Mouse (Mus musculus) embryonic facial prominence, embryonic 11.5 days (tissue): ENCODE results near the gene Vpreb3. TPM values are rescaled to one million over a fixed set of nuclear protein-coding genes. Genes with fewer than 3 reads are reported as not detected.

Experiments
- ATAC-seq: fragments of 200-750 bp; cut with Nextera tagmentation; replicated peaks from 2 replicates; pipeline ENCODE4 v1.8.0; 2017; ENCODE audit warnings: low read depth; ENCODE audit not compliant: insufficient number of reproducible peaks, low FRiP score, low TSS enrichment
- DNase-seq: peaks from one replicate; pipeline ENCODE4 v3.0.0-alpha.2; 2015; ENCODE audit warnings: low spot score
- H3K27ac ChIP-seq: fragments of 300-500 bp; sonication (generic); replicated peaks from 2 replicates; pipeline ENCODE4 v1.5.1; 2014; ENCODE audit warnings: mild to moderate bottlenecking, low read depth, low read length, control low read depth
- H3K27me3 ChIP-seq: fragments of 300-500 bp; sonication (generic); 2 replicates; pipeline ENCODE4 v1.6.1; 2014; ENCODE audit warnings: mild to moderate bottlenecking, low read length, moderate library complexity, mixed read lengths; ENCODE audit not compliant: control insufficient read depth, insufficient read depth
- H3K36me3 ChIP-seq: fragments of 300-500 bp; sonication (generic); replicated peaks from 2 replicates; pipeline ENCODE4 v1.6.1; 2014; ENCODE audit warnings: low read depth, mild to moderate bottlenecking, low read length, moderate library complexity, mixed read lengths; ENCODE audit not compliant: control insufficient read depth, insufficient read depth
- H3K4me1 ChIP-seq: fragments of 300-500 bp; sonication (generic); 2 replicates; pipeline ENCODE4 v1.6.1; 2014; ENCODE audit warnings: low read length, mixed read lengths; ENCODE audit not compliant: control insufficient read depth, insufficient read depth
- H3K4me2 ChIP-seq: fragments of 300-500 bp; sonication (generic); 2 replicates; pipeline ENCODE4 v1.6.1; 2014; ENCODE audit warnings: low read depth, mild to moderate bottlenecking, control low read depth, low read length, moderate library complexity
- H3K4me3 ChIP-seq: fragments of 300-500 bp; sonication (generic); 2 replicates; pipeline ENCODE4 v1.5.1; 2014; ENCODE audit warnings: low read depth, low read length, control low read depth
- H3K9ac ChIP-seq: fragments of 300-500 bp; sonication (generic); replicated peaks from 2 replicates; pipeline ENCODE4 v1.6.1; 2014; ENCODE audit warnings: mild to moderate bottlenecking, control low read depth, low read length
- H3K9me3 ChIP-seq: fragments of 300-500 bp; sonication (generic); replicated peaks from 2 replicates; pipeline ENCODE4 v1.6.1; 2016; ENCODE audit warnings: mild to moderate bottlenecking, low read length, inconsistent platforms, mixed read lengths; ENCODE audit not compliant: control insufficient read depth
- WGBS: fragments of 180-500 bp; shearing (Covaris S2); extraction: QIAGEN DNeasy Blood & Tissue Kit; methylation state at CpG from one replicate; pipeline ENCODE4 v1.1.7; 2014; 5-methylcytosine and 5-hydroxymethylcytosine counted together
- polyA plus RNA-seq: library from polyadenylated mRNA; unstranded; fragments of >200 nt; fragmentation: Nextera tagmentation; extraction: Ambion mirVana; gene quantifications from 2 replicates; pipeline ENCODE4 v1.2.1, GENCODE M21; 2014

Vpreb3 gene
- polyA plus RNA-seq, 1 experiment from 2014 or later = not detected

- H3K9me3 ChIP-seq = no peaks in the 10 kb centered on the region
- ATAC-seq (no peak), DNase-seq (peak; percentile 20)
- H3K4me3 ChIP-seq = peak within 1 kb of the TSS; percentile 21
- H3K4me1 ChIP-seq = no peaks in the 10 kb centered on the region
- no peak within 1 kb of the TSS for H3K27ac ChIP-seq
- H3K4me2 ChIP-seq = peak within 1 kb of the TSS; percentile 36
- H3K36me3 ChIP-seq = no peaks in the 10 kb centered on the region
- H3K9ac ChIP-seq = peak within 1 kb of the TSS; percentile 32; the same call in 1 of the 2 replicates
- 36% methylated on average over 20 of the region's 20 CpGs for WGBS
- no peaks in the 10 kb centered on the region for H3K27me3 ChIP-seq
These were observed 11.5 kb downstream of the Vpreb3 start, which contains the start of gene Gm5134 for GRCm38 (mm10) chr10:75954381-75954811. Gm5134 (plus strand) TSS chr10:75954514.

GRCm38 (mm10) chr10:75973846-75974245 lies 31.0 kb downstream of the Vpreb3 start:
- Histone ChIP-seq H3K36me3 (no peaks in the 10 kb centered on the region), H3K4me2 (no peak overlapping the region), H3K27me3 (no peaks in the 10 kb centered on the region), H3K9me3 (no peaks in the 10 kb centered on the region), H3K9ac (no peak overlapping the region), H3K4me3 (no peak overlapping the region), H3K4me1 (no peaks in the 10 kb centered on the region), H3K27ac (no peak overlapping the region)
- ATAC-seq (no peak), DNase-seq (no peak)
- 91% methylated on average over 10 of the region's 10 CpGs for WGBS

GRCm38 (mm10) chr10:75975216-75975615 lies 32.4 kb downstream of the Vpreb3 start:
- H3K4me1 ChIP-seq = no peaks in the 10 kb centered on the region
- H3K27ac ChIP-seq = no peak overlapping the region
- no peaks in the 10 kb centered on the region for H3K9me3 ChIP-seq
- no peak for ATAC-seq
- no peak overlapping the region for H3K9ac ChIP-seq
- H3K4me2 ChIP-seq = no peak overlapping the region
- no peaks in the 10 kb centered on the region for H3K36me3 ChIP-seq
- H3K27me3 ChIP-seq = no peaks in the 10 kb centered on the region
- H3K4me3 ChIP-seq = no peak overlapping the region
- WGBS = 78% methylated on average over 5 of the region's 5 CpGs
- peak; percentile 23 for DNase-seq

- no peak for DNase-seq
- WGBS = 49% methylated on average over 10 of the region's 10 CpGs
- no peak for ATAC-seq
- H3K9me3 ChIP-seq = no peaks in the 10 kb centered on the region
- no peaks in the 10 kb centered on the region for H3K4me1 ChIP-seq
- H3K27ac ChIP-seq = no peak overlapping the region
- no peak overlapping the region for H3K9ac ChIP-seq
- no peak overlapping the region for H3K4me3 ChIP-seq
- no peak overlapping the region for H3K4me2 ChIP-seq
- H3K36me3 ChIP-seq = no peaks in the 10 kb centered on the region
- no peaks in the 10 kb centered on the region for H3K27me3 ChIP-seq
These were observed 35.4 kb downstream of the Vpreb3 start for GRCm38 (mm10) chr10:75978119-75978834.

GRCm38 (mm10) chr10:75978835-75979157 lies 35.9 kb downstream of the Vpreb3 start:
- Histone ChIP-seq H3K4me3 (no peak overlapping the region), H3K27ac (no peak overlapping the region), H3K27me3 (no peaks in the 10 kb centered on the region), H3K9ac (no peak overlapping the region), H3K36me3 (no peaks in the 10 kb centered on the region), H3K9me3 (no peaks in the 10 kb centered on the region), H3K4me1 (no peaks in the 10 kb centered on the region), H3K4me2 (no peak overlapping the region)
- no peak for DNase-seq
- WGBS = 86% methylated on average over 5 of the region's 5 CpGs
- ATAC-seq = no peak

- ATAC-seq (no peak), DNase-seq (no peak)
- H3K9ac ChIP-seq = no peak overlapping the region
- WGBS = 92% methylated on average over 3 of the region's 3 CpGs
- H3K27me3 ChIP-seq = no peaks in the 10 kb centered on the region
- no peaks in the 10 kb centered on the region for H3K4me1 ChIP-seq
- no peak overlapping the region for H3K4me3 ChIP-seq
- H3K36me3 ChIP-seq = no peaks in the 10 kb centered on the region
- H3K4me2 ChIP-seq = no peak overlapping the region
- no peak overlapping the region for H3K27ac ChIP-seq
- H3K9me3 ChIP-seq = no peaks in the 10 kb centered on the region
These were observed 36.6 kb downstream of the Vpreb3 start for GRCm38 (mm10) chr10:75979432-75979831.

- WGBS = 71% methylated on average over 4 of the region's 4 CpGs
- no peak overlapping the region for H3K9ac ChIP-seq
- no peak overlapping the region for H3K4me3 ChIP-seq
- H3K9me3 ChIP-seq = no peaks in the 10 kb centered on the region
- no peaks in the 10 kb centered on the region for H3K27me3 ChIP-seq
- no peaks in the 10 kb centered on the region for H3K36me3 ChIP-seq
- no peaks in the 10 kb centered on the region for H3K4me1 ChIP-seq
- no peak overlapping the region for H3K27ac ChIP-seq
- H3K4me2 ChIP-seq = no peak overlapping the region
- DNase-seq (no peak), ATAC-seq (no peak)
These were observed 47.7 kb downstream of the Vpreb3 start for GRCm38 (mm10) chr10:75990430-75991042.

GRCm38 (mm10) chr10:75993616-75994240 lies 50.9 kb downstream of the Vpreb3 start:
- Histone ChIP-seq H3K4me1 (no peaks in the 10 kb centered on the region), H3K4me3 (no peak overlapping the region), H3K27ac (no peak overlapping the region), H3K27me3 (no peaks in the 10 kb centered on the region), H3K9me3 (no peaks in the 10 kb centered on the region), H3K36me3 (no peaks in the 10 kb centered on the region), H3K9ac (no peak overlapping the region), H3K4me2 (no peak overlapping the region)
- ATAC-seq = no peak
- DNase-seq = no peak
- WGBS = 89% methylated on average over 15 of the region's 15 CpGs
